Mouse (Mus musculus) frontal cortex, adult 2 months (tissue): ENCODE data around the gene Maco1. TPM values are rescaled to one million over a fixed set of nuclear protein-coding genes. Genes with fewer than 3 reads are reported as not detected.
"Not testable (repeated sequence)": the region's sequence is repeated elsewhere in the genome, so short reads cannot be mapped to it uniquely, and the experiment has no call there.

Experiments used
- DNase-seq, 2 experiments: peaks; one replicate each; pipeline ENCODE4 v3.0.0; 2022; ENCODE audit warnings: low spot score in 1 of 2; ENCODE audit errors: extremely low spot score in 1 of 2
- polyA plus RNA-seq: library from polyadenylated mRNA; depleted of rRNA; stranded (reverse); fragments of >200 nt; gene quantifications from 2 replicates; pipeline ENCODE4 v1.2.3, GENCODE M21; 2012

Maco1 gene
- polyA plus RNA-seq, 1 experiment: 52.5 TPM

DNA sequence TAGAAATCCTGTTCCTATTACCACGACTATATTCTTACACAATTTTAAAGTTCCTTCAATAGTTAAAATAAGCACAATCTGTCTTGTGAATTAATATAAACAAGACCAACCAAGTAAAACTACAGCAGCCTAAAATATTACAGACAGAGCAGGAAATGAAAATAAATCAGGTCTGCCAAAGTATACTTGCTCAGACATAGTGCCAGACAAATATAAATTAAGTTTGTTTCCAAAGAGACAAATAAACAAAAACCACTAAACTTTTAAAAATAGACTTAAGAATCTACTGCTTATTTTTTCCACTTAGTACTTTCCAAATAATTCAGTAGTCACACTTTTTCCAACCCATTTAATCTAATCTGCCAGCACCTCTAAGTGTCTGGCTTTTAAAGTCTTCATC is 32.1 kb downstream of the Maco1 start:
- DNase-seq: no peak

DNA sequence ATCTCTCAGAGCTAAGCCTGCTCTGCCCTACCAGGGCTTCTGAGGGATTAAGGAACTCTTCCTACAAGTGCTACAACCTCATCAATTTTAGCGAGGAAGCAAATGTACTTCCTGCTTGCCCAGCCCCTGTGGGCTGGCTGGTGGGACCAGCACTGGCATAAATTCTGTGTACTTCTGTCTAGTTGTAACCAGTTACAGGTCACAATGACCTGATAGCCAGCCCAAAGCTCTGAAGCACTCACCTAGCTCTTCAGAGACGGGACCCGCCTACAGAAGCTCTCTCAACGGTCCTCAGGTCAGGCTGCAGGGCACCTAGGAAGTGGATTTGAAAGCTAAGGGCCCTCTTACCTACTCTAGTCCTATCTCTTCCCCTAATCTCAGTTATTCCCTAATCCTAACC is 35.4 kb downstream of the Maco1 start:
- DNase-seq: no peak

DNA sequence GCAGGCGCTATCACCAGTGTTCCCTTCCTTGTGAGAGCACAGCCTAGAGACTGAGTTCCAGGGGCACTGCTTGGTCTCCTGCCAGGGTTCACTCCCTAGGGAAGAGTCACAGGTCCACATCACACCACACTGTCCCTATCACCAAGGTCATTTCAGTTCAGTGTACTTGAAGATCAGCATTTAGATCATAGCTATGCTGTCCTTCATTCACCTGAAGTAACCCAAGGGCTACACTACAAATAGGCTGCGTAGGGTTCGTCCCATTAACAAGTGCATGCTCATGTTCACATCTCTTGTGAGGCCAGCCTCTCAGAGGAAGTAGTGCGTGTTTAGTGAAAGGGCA is 38.9 kb downstream of the Maco1 start:
- DNase-seq: no peak

DNA sequence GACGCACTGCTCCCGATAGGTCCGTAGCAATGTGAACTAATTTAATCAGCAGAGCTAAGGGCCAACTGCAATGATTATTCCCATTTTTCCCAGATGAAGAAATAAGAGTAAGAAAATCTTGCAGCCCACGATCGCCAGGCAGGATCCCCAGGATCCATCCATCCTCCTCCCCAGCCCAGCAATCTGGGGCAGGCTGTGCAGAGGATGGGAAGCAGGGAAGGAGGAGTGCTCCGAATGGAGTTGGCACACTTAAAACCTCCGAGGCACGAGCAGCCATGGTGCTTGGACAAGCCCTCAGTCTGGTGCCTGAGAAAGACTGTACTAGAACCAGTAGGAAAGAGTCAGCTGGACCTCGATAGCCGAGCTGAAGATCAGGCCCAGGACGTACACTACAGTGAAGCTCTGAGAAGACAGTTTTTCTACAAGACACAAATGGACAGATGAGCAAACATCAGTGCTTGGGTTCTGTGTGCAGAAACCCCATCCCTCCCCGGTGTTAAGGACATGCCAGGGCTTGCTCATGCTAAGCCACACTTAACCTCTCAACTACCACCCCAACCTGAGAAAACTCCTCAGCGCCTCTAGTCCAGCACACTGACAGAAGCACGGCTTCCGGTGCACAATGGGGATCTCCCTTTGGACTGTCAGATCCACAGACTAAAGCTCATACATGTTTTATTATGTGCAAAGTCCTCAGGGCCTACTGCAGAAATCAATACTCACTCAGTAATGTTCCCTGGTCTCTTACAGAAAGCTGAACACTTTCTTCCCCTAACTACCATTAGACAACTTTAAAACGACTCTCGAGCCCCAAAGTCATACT is 39.5 kb downstream of the Maco1 start:
- DNase-seq: peak in 1 of 2 experiments; percentile 45

DNA sequence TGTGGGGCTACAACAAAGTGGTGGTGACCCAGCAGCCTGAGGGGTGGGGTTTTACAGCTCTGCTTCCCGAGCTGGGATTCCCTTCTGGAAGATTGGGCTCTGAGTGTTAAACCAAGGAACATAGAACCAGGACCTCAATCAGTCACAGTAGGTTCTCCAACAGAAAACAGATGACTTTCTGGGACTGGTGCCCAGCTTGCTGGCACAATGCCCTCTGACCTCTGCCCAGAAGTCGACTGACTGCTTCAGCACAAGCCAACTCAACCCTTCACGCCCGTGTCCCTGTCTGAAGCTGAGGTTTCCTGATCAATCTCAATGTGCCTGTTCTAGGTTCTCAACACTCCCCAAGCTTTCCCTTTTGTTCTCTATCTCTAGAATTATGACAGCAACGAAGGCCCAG is 48.4 kb downstream of the Maco1 start:
- peak in 1 of 2 experiments; percentile 45 for DNase-seq

DNA sequence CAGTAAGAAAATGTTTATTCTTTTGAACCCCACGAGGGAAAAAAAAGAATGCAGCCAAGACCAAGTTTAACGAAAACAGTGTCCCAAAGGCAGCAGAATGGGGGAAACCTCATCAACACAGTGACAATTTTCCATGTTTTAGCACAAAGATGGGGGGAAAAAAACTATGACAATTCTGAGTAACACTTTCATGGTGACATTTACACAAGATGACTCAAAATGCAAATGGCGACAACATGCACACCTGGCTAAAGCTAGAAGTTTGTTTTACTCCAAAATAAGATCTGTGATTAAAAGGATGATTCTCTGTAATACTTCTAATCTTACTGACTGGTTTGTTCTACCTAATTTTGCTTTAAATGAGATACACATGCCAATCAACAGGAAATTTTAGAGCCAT is 50.4 kb downstream of the Maco1 start:
- no peak for DNase-seq

DNA sequence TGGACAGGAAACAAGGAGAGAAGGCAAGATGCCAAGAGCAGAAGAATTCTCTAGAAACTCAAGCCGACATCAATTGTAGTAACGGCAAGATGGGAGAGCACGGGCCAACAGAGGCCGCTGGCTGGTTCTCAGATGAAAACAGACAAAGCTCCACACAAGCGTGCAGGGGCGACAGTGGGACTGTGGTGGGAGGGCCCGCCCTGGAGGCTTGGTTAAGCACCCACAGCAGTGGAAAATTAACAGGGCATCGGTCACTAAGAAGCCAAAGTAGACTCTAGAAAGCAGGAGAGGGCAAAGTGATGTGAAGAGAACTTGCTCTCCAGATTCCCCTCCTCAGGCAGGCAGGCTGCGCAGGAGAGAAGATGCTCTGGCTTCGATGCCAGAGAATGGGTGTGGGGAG is 51.0 kb downstream of the Maco1 start:
- no peak for DNase-seq

DNA sequence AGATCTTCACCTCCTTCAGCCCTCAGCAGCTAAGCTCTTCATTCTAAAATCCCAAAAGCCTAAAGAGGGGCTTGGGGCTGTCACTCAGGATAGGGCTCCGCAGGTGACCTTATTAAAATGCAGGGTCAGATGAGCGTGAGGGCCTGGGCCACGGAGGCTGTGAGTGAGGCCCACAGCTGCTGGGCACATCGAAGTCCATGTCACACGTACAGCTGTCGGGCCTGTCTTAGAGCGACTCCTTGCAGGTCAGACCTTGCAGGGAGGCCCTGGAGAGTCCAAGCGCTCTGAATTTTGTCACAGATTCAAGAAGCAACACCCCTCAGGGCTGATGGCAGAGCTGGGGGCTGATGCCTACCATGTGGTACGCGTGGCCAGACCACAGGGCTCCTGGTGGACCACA is 52.5 kb downstream of the Maco1 start:
- DNase-seq: no peak

DNA sequence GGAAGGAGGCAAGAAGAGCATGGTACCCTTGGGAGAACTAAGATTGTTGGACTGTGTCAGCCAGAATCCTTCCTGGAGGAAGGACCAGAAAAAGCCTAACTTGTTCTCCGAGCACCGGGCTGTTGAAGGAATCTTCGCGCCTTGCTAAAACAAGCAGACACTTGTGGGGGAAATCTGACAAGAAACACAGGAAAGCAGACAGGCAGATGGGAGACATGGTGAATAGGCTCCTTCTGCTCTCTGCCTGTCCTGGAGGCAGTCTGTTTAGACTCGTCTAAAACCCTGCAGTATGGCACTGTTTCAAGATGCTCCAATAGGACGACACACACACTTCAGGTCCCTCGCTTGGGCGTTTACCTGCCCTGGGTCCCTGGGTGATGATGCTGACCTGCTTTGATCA is 53.0 kb downstream of the Maco1 start:
- DNase-seq: peak; percentile 30 to 67

DNA sequence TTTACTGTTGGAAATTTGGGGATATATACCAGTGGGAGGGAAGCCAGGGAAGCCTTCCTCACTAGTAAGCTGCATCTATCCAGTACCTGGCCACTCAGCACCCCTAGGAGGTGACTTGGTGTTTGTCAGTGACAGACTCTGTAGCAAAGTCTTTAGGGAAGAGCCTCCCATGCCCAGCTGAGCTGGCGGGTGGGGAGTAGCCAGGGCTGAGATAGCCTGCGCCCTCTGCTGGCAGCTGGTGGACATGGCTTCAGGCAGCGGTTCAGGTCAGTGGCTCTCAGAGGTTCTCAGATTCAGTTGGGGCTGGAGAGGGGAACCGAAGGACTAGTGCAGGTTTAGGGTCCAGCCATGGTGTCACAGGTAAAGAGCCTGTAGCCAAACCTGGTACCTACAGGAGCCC is 53.9 kb downstream of the Maco1 start:
- DNase-seq: peak in 1 of 2 experiments; percentile 72

DNA sequence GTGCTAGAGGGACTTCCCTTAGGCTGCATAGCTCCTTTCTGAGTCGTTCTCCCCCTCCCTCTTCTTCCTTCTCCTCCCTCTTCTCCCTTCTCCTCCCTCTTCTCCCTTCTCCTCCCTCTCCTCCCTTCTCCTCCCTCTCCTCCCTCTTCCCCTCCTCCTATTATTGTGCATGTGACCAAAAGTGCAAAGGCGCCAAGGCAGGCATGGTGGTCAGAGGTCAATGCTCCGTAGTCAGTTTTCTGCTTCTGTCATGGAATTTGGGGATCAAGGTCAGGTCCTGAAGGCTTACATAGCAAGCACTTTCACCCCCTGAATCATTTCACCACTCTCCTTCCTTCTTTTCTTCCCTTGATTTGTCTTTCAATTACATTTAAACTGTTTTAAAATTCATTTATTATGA is 54.3 kb downstream of the Maco1 start:
- no peak for DNase-seq

DNA sequence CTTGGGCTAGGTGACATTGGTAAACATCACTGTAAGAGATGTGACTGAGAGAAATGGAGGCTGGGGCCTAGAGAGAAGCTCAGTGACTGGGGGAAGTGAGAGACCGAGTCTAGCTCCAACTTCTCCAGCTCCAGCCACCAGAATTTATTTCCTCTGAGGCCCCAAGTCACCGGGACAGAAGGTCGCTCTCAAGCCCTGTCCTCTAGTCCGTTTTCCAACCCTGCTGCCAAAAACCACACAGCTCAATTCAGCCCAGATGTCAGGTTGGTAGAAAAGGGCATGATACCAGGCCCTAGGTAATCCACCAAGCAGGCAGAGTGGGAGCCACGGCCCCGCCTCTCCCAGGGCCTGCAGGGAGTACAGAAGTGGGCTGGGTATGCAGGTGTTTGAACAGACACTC is 55.5 kb downstream of the Maco1 start:
- DNase-seq: no peak

DNA sequence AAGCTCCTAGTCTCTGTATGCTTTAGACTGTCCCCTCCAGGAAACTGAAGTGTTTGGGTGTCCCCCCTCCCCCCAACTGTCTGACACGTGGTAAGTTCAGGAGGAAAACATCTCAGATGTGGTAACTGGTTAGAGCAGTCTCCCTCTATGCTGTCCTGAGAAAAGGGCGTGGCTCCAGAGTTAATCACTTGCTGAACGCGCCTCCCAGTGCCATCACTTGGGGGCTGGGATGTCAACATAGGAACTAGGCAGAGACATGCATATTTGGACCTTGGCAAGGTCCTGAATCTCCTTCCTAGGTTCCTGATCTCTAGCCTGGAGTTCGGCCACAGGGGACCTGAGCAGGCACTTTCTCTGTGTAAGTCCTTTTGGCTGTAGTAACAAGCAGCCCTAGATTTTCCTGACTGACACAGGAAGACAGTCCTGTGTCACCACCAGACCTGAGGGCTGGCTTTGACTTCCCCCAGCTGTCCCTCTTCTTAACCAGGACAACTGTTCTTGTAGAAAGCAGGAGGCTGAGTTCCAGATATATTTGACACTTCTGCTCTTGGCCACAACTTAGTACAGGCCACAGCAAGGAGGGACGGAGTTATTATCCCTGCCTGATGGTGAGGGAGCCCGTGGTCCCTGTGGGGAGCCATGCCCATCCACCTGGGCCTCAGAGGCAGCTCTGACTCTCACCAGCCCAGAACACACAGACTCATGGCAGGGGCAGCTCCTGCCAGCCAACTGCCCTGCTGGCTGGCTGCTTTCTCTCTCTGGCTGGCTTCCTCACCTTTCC is 56.4 kb downstream of the Maco1 start:
- no peak for DNase-seq

DNA sequence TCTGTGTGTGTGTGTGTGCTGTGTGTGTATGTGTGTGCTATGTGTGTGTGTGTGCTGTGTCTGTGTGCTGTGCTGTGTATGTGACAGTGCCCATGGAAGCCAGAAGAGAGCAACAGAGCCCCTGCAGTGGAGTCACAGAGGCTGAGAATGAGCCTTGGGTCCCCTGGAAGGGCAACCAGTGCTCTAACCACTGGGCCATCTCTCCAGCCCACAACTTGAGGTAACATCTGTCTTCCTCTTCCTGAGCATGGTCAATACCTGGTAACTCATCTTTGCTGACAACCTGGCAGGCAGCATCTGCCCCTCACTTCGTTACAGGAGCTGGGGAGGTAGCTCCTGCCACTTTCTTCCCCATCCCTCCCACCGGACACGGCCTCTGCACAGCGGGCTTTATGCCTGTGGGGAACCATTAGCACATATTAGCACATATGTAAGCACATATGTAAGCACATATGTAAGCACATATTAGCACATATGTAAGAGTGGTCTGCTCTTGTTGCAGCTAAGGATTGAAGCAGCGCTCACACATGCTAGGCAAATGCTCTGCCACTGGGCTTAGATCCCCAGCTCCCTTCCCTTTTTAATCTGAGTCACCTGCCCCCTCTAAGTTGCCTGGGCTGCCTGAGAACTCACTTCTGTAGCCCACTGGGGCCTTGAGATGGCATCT is 57.2 kb downstream of the Maco1 start:
- DNase-seq: no peak

DNA sequence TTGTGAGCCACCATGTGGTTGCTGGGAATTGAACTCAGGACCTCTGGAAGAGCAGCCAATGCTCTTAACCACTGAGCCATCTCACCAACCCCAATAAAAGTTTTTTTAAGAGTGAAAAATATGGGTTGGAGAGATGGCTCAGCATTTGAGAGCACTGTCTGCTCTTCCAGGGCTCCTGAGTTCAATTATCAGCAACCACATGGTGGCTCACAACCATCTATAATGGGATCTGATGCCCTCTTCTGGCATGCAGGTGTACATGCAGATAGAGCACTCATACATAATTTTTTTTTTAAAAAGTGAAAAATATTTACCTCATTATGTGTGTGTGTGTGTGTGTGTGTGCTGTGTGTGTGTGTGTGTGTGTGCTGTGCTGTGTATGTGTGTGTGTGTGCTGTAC is 58.2 kb downstream of the Maco1 start:
- not testable (repeated sequence) for DNase-seq

DNA sequence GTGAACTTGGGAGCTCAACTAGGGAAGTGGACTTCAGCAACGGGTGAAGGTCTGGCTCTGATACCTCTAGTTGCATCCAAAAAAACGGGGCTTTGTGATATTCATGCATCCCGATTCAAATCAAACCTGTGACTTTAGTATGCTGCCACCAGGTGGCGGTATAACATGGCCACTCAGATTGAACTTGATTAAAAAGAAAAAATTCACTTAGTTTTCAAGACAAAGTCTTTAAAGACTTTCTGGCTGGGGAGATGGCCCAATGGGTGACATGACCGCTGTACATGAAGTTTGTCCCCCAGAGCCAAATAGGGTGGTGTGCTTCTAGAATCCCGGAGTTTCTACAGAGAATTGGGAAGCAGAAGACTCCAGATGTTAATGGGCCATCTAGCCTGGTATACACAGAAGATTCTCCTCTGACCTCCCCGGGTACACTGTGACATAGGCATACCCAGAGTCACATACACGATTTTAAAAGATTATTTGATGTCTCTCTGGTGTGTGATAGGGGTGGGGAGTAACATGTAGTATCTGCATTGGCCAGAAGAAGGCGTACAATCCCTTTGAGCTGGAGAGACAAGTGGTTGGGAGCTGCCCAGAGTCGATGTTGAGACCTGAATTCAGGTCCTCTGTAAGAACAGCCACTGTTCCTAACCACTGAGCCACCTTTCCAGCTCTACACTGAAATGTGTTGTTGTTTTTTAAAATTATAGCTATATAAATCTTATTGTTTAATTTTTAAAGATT is 59.8 kb downstream of the Maco1 start:
- DNase-seq: peak in 1 of 2 experiments; percentile 71

DNA sequence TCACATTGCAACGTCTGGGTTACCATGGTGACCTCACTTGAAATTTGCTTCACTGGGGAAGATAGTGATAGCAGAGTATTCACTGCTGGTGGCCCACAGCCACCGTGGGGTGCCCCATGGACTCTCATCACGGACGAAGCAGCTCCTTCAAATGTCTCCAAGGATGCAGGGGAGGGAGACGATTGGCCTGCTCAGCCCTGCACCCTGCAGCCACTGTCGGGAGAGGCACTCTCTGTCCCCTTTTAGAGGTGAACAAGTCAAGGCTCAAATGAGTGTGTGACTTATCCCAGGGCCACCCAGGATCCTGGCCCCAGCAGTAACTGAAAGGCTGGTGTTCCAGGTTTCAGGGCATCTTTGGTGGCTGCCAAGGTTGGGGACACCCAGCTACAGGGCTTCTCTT is 61.4 kb downstream of the Maco1 start:
- no peak for DNase-seq

DNA sequence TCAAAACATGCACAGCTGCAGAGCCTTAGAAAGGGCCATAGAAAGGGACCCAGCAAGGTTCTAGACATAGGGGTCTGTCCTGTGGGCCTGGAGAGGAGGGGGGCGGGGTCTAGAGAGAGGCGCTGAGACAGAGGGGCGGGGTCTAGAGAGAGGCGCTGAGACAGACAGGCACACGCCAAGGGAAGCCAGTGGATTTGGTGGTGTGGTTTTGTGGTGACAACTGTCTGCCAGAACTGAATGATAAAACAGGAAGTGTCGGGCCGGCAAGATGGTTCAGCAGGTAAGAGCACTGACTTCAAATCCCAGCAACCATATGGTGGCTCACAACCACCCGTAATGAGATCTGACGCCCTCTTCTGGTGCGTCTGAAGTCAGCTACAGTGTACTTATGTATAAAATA is 66.2 kb downstream of the Maco1 start:
- DNase-seq: no peak

DNA sequence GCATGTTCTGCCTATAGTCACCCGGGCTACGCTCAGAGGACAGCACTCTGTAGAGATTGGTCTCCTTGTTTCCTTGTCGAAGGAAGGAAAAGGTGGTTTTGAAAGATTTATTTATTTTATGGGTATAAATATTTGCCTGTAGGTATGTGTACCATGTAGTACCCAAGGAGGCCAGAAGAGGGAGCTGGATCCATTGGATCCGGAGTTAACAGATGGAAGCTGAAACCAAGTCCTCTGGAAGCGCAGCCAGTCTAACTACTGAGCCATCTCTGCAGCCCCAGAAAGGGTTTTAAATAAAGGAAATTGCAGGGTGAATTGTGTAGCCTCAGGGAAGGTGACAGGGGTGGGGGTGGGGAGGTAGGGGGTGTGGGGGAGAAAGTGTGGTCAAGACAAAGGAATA is 68.4 kb downstream of the Maco1 start:
- no peak for DNase-seq

DNA sequence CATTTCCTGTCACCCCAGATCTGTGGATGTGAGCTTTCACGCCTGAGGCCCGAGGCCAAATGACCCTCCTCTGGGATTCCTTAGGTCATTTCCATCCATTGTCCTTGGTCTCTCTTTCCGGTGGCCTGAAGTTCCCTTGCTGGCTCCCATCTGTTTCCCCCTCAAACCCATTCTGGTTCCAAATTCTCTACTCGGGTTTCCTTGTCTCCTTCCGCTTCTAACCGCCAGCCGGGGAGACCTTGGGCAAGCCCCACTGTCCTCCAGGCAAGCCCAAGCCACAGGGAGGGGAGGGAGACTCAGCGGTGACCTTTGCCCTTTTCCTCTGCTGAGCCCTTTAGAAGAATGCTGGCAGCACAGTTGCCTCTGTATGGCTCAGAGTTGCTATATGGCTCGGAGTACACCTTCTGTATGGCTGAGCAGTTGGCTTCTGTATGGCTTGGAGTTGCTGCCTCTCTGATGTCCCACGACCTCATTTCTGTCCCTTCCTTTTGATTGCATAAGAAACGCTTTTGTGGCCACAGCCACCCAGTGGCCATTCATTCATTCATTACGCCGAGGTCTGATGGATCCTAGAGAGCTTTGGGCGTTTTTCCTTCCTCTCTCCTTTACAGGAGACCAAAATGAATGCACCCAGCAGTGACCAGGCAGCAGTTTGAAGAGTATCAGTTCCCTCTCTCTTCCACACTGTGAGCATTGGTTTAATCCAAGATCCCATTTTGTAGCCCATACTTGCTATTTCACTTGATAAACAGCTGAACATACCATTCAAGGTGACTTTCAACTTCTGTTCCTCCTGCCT is 73.8 kb downstream of the Maco1 start:
- no peak for DNase-seq
